Mouse (Mus musculus): Measurements from ENCODE around the gene Vps53.

Vps53 gene

GRCm38 (mm10) chr11:76120407-76120901 lies 59.0 kb downstream of the Vps53 start:
- DNase-seq (ENCODE audit: extremely low spot score, low spot score): peak; percentile 20

DNA sequence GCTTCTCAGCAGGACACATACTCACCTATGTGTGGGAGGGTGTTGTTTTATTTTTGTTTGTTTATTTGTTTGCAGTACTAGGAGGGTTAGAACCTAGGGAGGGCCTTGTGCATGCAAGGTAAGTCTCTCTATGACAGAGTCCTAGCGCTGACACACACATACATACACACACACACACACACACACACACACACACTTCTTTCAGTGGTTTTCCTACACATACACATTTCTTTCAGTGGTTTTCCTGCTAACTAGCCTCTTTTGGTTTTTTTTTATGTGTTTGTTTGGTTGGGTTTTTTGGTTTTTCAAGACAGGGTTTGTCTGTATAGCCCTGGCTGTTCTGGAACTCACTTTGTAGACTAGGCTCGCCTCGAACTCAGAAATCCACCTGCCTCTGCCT lies 69.0 kb downstream of the Vps53 start:
- no peak for DNase-seq (ENCODE audit: extremely low spot score, low spot score)

DNA sequence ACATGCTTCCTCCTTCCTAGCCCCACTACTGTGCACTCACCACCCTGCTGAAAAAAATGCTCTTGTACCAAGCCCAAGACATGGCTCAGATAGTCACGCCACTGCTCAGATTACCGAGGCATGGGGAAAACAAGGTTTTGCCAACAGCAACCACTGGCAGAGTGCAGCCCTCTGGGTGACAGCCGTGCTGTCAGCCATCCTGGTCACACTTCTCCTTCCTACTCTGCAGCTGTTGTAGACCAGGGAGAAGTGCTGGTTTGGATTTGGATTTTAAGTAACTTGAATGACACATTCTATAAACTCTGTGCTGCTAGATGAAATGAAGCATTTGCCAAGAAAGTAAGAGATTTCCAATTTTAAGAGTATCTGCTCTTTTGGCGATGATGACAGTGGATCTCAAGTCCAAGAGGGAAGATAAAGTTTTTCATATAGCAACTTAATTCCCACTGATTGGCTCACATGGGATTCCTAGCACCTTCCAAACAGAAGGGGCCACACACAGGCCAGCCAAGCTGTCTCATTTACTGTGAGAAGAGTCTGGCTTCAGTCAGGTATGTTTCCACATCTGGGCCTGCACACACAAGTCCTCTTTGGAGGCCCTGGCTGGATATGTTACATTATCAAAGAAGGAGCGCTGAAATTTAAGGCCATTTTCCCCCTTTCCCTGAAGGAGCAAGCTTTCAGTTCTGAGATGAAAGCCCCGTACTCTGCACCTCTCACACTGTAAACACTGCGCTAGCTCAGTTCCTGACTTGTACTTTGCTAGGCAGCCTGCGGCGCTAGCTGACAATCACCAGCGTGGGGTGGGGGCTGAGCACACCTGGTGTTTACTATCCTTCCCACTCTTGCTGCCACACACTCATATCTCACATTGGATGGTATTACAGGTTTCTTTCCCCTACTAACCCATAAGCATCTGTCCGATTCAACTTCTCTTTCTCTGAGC lies 72.6 kb downstream of the Vps53 start:
- no peak for DNase-seq (ENCODE audit: extremely low spot score, low spot score)

GRCm38 (mm10) chr11:76101154-76101553 lies 78.3 kb downstream of the Vps53 start:
- no peak for DNase-seq (ENCODE audit: extremely low spot score, low spot score)

- DNase-seq (ENCODE audit: extremely low spot score, low spot score): no peak
Measured at GRCm38 (mm10) chr11:76099193-76099975, 80.1 kb downstream of the Vps53 start.

DNA sequence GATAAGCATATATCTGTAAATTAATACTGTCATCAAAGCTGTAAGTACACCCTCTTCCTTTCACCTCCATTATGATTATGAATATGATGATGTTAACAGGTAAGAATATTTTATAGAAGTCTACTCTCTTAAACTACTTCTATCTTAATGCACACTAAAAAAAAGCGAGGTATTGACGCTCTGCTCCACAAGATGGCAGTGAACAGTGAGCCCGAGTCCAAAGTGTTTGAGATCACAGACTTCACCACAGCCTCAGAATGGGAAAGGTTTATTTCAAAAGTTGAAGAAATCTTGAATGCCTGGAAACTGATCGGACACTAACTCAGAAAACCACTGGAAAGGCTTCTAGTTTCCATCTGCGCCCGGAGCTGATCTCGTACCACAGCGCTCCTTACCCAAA lies 85.8 kb downstream of the Vps53 start:
- no peak for DNase-seq (ENCODE audit: extremely low spot score, low spot score)

GRCm38 (mm10) chr11:76089776-76090175 lies 89.7 kb downstream of the Vps53 start:
- DNase-seq (ENCODE audit: extremely low spot score, low spot score): no peak

- DNase-seq (ENCODE audit: extremely low spot score, low spot score): no peak
Measured at GRCm38 (mm10) chr11:76088506-76088905, 90.9 kb downstream of the Vps53 start.

GRCm38 (mm10) chr11:76085898-76086591 lies 93.4 kb downstream of the Vps53 start:
- peak; percentile 48 for DNase-seq (ENCODE audit: extremely low spot score, low spot score)

DNA sequence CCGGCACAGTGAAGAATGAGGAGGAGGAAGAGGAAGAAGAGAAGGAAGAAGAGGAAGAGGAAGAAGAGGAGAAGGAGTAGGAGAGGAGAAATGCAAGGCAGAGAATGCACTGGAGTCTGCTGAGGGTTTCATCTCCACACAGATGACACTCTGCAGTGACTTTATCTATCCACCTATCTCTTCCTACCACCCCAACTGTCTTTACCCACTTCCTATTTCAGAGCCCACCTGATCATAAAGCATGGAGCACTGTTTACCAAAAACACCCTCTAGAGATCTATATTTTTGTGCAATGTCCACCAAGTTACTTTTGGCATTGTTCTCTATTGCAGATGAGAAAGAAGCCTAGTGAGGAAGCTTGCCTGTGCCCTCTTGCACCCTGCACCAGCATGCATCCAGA lies 94.5 kb downstream of the Vps53 start:
- DNase-seq (ENCODE audit: extremely low spot score, low spot score): no peak

DNA sequence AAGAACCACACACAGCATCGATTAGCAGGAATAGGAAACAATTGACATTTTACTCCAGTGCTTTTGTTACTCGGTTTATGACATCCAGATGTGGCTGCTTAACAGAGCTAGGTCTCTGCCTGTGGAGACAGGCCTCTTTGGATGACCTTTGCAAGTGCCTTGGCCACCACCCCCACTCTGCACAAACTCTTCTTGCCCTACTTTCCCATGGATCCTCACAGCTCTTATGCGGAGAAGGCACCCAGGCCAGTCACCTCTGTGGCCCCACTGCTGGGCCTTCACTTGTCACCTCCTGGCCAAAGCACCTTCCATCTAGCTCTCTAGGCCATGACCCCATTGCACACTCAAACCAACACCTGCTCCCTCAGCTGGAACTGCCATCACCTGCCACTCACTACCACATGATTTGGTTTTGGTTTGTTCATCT lies 95.5 kb downstream of the Vps53 start:
- DNase-seq (ENCODE audit: extremely low spot score, low spot score): peak; percentile 33

GRCm38 (mm10) chr11:76081048-76081640 lies 98.3 kb downstream of the Vps53 start:
- DNase-seq (ENCODE audit: extremely low spot score, low spot score): no peak

DNA sequence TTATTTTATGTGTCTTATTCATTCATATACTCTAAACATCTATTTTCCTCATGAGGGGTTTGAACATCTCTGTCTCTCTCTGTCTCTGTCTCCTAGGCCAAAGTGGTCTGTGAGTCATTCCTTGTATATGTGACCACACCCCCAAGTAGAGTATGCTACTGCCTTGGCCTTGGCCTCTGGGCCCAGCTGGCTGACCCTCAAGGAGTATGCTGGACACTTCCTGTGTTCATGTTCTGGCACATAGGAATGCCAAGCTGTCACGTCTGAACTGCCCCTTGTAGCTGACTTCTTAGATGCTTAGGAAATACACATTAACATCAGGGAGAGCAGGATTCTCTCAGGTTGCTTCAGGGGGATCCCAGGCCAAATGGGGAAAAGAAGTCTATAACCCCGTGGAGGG lies 99.2 kb downstream of the Vps53 start:
- DNase-seq (ENCODE audit: extremely low spot score, low spot score): no peak

DNA sequence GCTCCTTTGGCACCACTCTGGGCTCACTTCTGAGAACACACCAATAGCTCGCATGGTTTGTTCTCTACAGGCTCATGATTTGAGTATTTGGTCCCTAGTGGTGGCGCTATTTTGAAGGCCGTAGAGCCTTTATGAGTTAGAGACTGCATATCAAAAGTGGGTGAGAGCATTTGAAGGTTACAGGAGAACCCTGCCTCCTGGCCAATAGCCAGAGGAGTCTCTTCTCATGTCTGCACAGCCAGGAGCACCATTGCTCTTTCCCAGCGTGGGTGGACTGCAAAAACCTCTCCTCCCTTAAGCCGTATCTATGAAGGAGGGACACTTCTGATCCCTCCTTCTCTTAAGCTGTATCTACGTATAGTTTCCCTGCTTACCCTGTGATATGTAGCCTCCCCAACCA lies 102.1 kb downstream of the Vps53 start:
- no peak for DNase-seq (ENCODE audit: extremely low spot score, low spot score)

- no peak for DNase-seq (ENCODE audit: extremely low spot score, low spot score)
Measured at GRCm38 (mm10) chr11:76074296-76075093, 105.0 kb downstream of the Vps53 start.

DNA sequence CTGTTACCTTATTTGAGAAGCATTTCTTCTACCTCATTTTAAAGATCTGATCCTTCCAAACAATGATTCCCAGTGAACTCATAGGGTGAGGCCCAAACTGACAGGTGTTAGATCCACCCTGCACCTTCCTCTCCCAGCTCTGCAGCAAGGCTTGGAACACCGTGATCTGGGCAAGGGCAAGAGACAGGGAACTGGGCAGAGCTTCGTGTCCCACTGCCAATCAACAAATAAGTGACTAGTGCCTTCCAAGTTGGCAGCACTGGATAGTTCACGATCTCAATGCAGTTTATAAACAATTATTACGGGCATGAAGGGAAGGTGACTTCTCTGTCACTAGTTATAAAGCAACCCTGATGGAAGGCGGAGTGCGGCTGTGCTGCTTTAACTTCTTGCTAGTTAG lies 109.6 kb downstream of the Vps53 start:
- no peak for DNase-seq (ENCODE audit: extremely low spot score, low spot score)

DNA sequence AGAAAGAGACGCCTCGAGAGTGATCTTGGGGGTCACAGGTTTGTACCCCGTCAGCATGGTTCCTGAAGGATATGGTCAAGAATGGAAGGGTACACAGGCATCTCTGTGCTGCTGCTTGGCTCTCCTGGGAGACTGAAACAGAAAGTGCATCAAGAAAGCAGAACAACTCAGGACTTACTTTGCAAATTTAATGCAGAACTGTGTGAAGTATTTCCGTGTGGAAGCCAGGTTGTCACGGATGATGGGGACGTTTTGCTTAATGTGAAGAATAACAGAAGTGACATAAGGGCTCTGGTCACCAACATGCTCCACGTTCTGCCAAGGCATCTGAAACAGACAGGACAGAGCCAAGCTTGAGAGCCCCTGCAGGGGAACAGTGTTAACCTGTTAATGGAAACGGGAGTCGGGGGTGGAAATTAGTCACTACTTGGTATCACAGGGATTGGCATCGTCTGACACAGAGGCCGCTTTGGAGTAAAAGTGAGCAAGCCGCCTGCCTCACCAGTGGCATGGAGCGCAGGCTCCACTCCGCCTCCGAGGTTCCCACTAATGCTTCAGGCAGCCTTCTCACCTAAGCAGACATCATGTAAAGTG lies 112.8 kb downstream of the Vps53 start:
- no peak for DNase-seq (ENCODE audit: extremely low spot score, low spot score)

- no peak for DNase-seq (ENCODE audit: extremely low spot score, low spot score)
Measured at GRCm38 (mm10) chr11:76065521-76066095, 113.8 kb downstream of the Vps53 start.

GRCm38 (mm10) chr11:76064411-76064810 lies 115.0 kb downstream of the Vps53 start:
- DNase-seq (ENCODE audit: extremely low spot score, low spot score): no peak

DNA sequence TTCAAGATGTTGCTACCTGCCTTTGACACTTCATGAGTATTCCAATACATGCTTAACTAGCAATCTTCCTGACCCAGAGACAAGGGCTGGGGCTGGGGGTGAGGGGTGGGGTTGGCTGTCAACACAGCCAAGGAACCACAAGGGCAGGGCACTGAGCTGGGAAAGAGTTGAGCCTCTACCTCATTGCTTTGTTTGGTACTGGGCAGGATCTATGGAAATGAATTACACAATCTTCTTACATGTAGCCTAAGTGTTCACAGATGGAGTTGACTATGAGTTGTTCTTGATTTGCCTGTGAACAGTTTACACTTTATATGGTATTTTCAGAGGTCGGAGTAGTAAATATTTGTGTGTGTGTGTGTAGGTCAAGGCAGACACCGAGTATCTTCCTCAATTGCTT lies 118.5 kb downstream of the Vps53 start:
- DNase-seq (ENCODE audit: extremely low spot score, low spot score): no peak
